Mouse (Mus musculus) G1E (cell line): ENCODE measurements around the gene Ccdc173. TPM values are rescaled to one million over a fixed set of nuclear protein-coding genes. Genes with fewer than 3 reads are reported as not detected.

Experiments used
- ATAC-seq: 2 replicates; pipeline ENCODE4 v1.8.0; 2016; ENCODE audit warnings: mild to moderate bottlenecking; ENCODE audit not compliant: insufficient number of reproducible peaks, poor library complexity, low FRiP score, severe bottlenecking; ENCODE audit errors: extremely low read depth
- DNase-seq: peaks from one replicate; pipeline ENCODE4 v3.0.0; 2012; ENCODE audit warnings: low spot score
- H3K27me3 ChIP-seq: 2 replicates; pipeline ENCODE4 v1.6.1; 2012; ENCODE audit warnings: mild to moderate bottlenecking, low read length, inconsistent platforms; ENCODE audit not compliant: insufficient read depth
- H3K36me3 ChIP-seq: replicated peaks from 2 replicates; pipeline ENCODE3; 2012; ENCODE audit warnings: mild to moderate bottlenecking, inconsistent platforms
- H3K4me1 ChIP-seq: 2 replicates; pipeline ENCODE4 v1.6.1; 2012; ENCODE audit warnings: low read depth, low read length, inconsistent platforms, mixed read lengths; ENCODE audit not compliant: insufficient read depth
- H3K4me3 ChIP-seq: 2 replicates; pipeline ENCODE4 v1.5.1; 2012; ENCODE audit warnings: low read depth, mild to moderate bottlenecking, inconsistent platforms, low read length, moderate library complexity, mixed read lengths
- H3K9me3 ChIP-seq: replicated peaks from 2 replicates; pipeline ENCODE4 v1.6.1; 2012; ENCODE audit warnings: inconsistent platforms
- CTCF ChIP-seq: IDR thresholded peaks from 2 replicates; pipeline ENCODE4 v1.5.1; 2012; ENCODE audit warnings: low read depth, low read length, inconsistent platforms, mixed read lengths
- GATA1 ChIP-seq: IDR thresholded peaks from 2 replicates; pipeline ENCODE4 v1.6.1; 2012; ENCODE audit warnings: borderline replicate concordance, low read length, inconsistent platforms, mixed read lengths
- GATA2 ChIP-seq: IDR thresholded peaks from 2 replicates; pipeline ENCODE4 v1.6.1; 2012; ENCODE audit warnings: low read depth, low read length, inconsistent platforms, borderline replicate concordance
- POLR2AphosphoS5 ChIP-seq: IDR thresholded peaks from 2 replicates; pipeline ENCODE4 v1.6.1; 2012; ENCODE audit warnings: low read depth, low read length, inconsistent platforms; ENCODE audit not compliant: insufficient replicate concordance
- TAL1 ChIP-seq: conservative IDR thresholded peaks from 2 replicates; pipeline ENCODE4 v1.6.1; 2012; ENCODE audit warnings: low read depth, low read length, inconsistent platforms, mixed read lengths
- polyA plus RNA-seq: library from polyadenylated mRNA; stranded (reverse); fragments of >175 nt; gene quantifications from 2 replicates; pipeline ENCODE4 v1.2.3, GENCODE M21; 2012
- total RNA-seq, 2 experiments: library from RNA; stranded (forward) in 1 of 2; stranded (reverse) in 1 of 2; fragments of 200-1000 nt in 1 of 2; fragments of >200 nt in 1 of 2; fragmentation: Nextera tagmentation in 1 of 2; gene quantifications; 2 replicates each; pipeline ENCODE4 v1.2.3; 2014 to 2017

Gene Ccdc173
- total and polyA plus RNA-seq, 3 experiments: 0.35 to 7.7 (median 6.1) TPM

- Histone ChIP-seq H3K36me3 (peaks cover 31% of the 10 kb centered on the region), H3K27me3 (no peaks in the 10 kb centered on the region), H3K4me1 (peaks cover 22% of the 10 kb centered on the region), H3K9me3 (no peaks in the 10 kb centered on the region), H3K4me3 (no peak overlapping the region)
- TF ChIP-seq GATA1: no peak
- TF ChIP-seq CTCF: no peak
- TF ChIP-seq POLR2AphosphoS5: no peak
- no peak for TF ChIP-seq TAL1
- TF ChIP-seq GATA2: no peak
- DNase-seq: no peak
- no peak for ATAC-seq
Measured at GRCm38 (mm10) chr2:69712171-69712570, 77.2 kb downstream of the Ccdc173 start.

Other genes starting within 250 kb of the Ccdc173 start
- not detected in 2 replicates for gene Lrp2, start 203.5 kb downstream of the Ccdc173 start, total RNA-seq (2014; fragmentation: Nextera tagmentation)
- gene Lrp2, start 203.5 kb downstream of the Ccdc173 start, total RNA-seq (2017): 0.06 and 0.16 TPM in 2 replicates
- gene Lrp2, start 203.5 kb downstream of the Ccdc173 start, polyA plus RNA-seq: not detected in 2 replicates
- not detected in 2 replicates for gene Bbs5, start 142.4 kb downstream of the Ccdc173 start, total RNA-seq (2014; fragmentation: Nextera tagmentation)
- 0.70 and 1.1 TPM in 2 replicates for gene Bbs5, start 142.4 kb downstream of the Ccdc173 start, total RNA-seq (2017)
- 0.09 TPM in 1 of 2 replicates, not detected in the other for gene Bbs5, start 142.4 kb downstream of the Ccdc173 start, polyA plus RNA-seq
- not detected in 2 replicates for gene Klhl41, start 119.5 kb downstream of the Ccdc173 start, total RNA-seq (2014; fragmentation: Nextera tagmentation)
- gene Klhl41, start 119.5 kb downstream of the Ccdc173 start, total RNA-seq (2017): not detected in 2 replicates
- not detected in 2 replicates for gene Klhl41, start 119.5 kb downstream of the Ccdc173 start, polyA plus RNA-seq
- gene Fastkd1, start 76.1 kb downstream of the Ccdc173 start, total RNA-seq (2014; fragmentation: Nextera tagmentation): 36.3 and 47.4 TPM in 2 replicates
- 15.6 and 18.3 TPM in 2 replicates for gene Fastkd1, start 76.1 kb downstream of the Ccdc173 start, total RNA-seq (2017)
- 0.83 and 1.3 TPM in 2 replicates for gene Fastkd1, start 76.1 kb downstream of the Ccdc173 start, polyA plus RNA-seq
- 181 and 197 TPM in 2 replicates for gene Ppig, start 67.0 kb downstream of the Ccdc173 start, total RNA-seq (2014; fragmentation: Nextera tagmentation)
- gene Ppig, start 67.0 kb downstream of the Ccdc173 start, total RNA-seq (2017): 38.9 and 55.4 TPM in 2 replicates
- 15.3 and 23.3 TPM in 2 replicates for gene Ppig, start 67.0 kb downstream of the Ccdc173 start, polyA plus RNA-seq
- gene Phospho2, start within 50 bp of the Ccdc173 start, total RNA-seq (2014; fragmentation: Nextera tagmentation): 30.6 and 35.5 TPM in 2 replicates
- 32.1 and 34.6 TPM in 2 replicates for gene Phospho2, start within 50 bp of the Ccdc173 start, total RNA-seq (2017)
- 35.3 and 39.7 TPM in 2 replicates for gene Phospho2, start within 50 bp of the Ccdc173 start, polyA plus RNA-seq
- 54.3 and 59.1 TPM in 2 replicates for gene Klhl23, start 32.4 kb upstream of the Ccdc173 start, total RNA-seq (2014; fragmentation: Nextera tagmentation)
- gene Klhl23, start 32.4 kb upstream of the Ccdc173 start, total RNA-seq (2017): 68.9 and 88.2 TPM in 2 replicates
- 4.9 and 6.8 TPM in 2 replicates for gene Klhl23, start 32.4 kb upstream of the Ccdc173 start, polyA plus RNA-seq
- gene Ssb, start 72.0 kb upstream of the Ccdc173 start, total RNA-seq (2014; fragmentation: Nextera tagmentation): 427 and 594 TPM in 2 replicates
- 492 and 574 TPM in 2 replicates for gene Ssb, start 72.0 kb upstream of the Ccdc173 start, total RNA-seq (2017)
- gene Ssb, start 72.0 kb upstream of the Ccdc173 start, polyA plus RNA-seq: 29.4 and 41.7 TPM in 2 replicates
- gene Mettl5, start 96.0 kb upstream of the Ccdc173 start, total RNA-seq (2014; fragmentation: Nextera tagmentation): 28.1 and 37.2 TPM in 2 replicates
- 30.8 and 36.9 TPM in 2 replicates for gene Mettl5, start 96.0 kb upstream of the Ccdc173 start, total RNA-seq (2017)
- gene Mettl5, start 96.0 kb upstream of the Ccdc173 start, polyA plus RNA-seq: 76.4 and 98.6 TPM in 2 replicates
- gene Ubr3, start 107.7 kb upstream of the Ccdc173 start, total RNA-seq (2014; fragmentation: Nextera tagmentation): 78.9 and 104 TPM in 2 replicates
- 33.7 and 40.5 TPM in 2 replicates for gene Ubr3, start 107.7 kb upstream of the Ccdc173 start, total RNA-seq (2017)
- gene Ubr3, start 107.7 kb upstream of the Ccdc173 start, polyA plus RNA-seq: 12.7 and 17.0 TPM in 2 replicates
- not detected in 2 replicates for gene Myo3b, start 249.6 kb upstream of the Ccdc173 start, total RNA-seq (2014; fragmentation: Nextera tagmentation)
- gene Myo3b, start 249.6 kb upstream of the Ccdc173 start, total RNA-seq (2017): 0.05 and 0.06 TPM in 2 replicates
- gene Myo3b, start 249.6 kb upstream of the Ccdc173 start, polyA plus RNA-seq: not detected in 2 replicates